Mouse (Mus musculus) CD4-positive helper T cell, adult 2 months (primary cell): ENCODE measurements around the gene 2310011J03Rik.

Experiments
- DNase-seq: peaks from one replicate; pipeline ENCODE4 v3.0.0-alpha.2; 2012; ENCODE audit warnings: low read depth, missing footprints, low spot score

The 2310011J03Rik gene

DNA sequence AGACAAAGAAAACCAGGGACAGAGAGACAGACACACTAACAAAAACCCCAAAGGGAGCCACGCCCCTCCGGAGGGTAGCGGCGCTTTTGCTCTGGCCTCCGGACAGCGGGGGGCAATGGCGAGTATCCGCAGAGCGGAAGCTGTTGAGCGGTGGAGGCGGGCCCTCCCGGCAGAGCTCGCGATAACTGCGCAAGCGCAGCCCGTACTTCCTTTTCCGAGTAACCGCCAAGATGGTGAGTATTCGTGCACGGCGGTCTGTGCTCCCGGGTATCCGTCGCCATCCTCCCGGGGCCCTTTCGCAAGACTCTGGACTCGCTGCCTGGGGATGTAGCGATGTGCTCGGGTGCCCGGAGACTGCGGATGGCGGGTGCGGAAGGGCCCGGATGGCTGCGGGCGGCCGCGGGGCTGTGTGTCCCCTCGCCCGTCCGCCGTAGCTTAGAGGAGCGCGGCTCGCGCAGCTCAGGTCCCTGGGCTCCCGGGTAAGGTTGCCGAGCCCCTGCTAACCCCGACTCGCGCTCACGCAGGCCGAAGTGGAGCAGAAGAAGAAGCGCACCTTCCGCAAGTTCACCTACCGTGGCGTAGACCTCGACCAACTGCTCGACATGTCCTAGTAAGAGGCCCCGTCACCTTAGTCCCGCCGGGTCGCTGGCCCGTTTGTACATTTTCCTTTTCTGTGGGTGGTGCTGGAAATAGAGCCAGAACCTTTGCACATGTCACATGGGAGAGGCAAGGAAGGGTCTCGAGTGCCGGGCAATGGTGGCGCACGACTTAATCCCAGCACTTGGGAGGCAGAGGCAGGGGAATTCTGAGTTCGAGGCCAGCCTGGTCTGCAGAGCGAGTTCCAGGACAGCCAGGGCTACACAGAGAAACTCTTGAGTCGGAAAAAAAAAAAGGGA is 27.8 kb downstream of the 2310011J03Rik start, which contains the start of gene Rps15:
Rps15 (plus strand) TSS at position 203 of the 896 bp plus-strand sequence.
- peak; percentile 96 for DNase-seq

GRCm38 (mm10) chr10:80288657-80289056 is 31.7 kb downstream of the 2310011J03Rik start:
- no peak for DNase-seq

DNA sequence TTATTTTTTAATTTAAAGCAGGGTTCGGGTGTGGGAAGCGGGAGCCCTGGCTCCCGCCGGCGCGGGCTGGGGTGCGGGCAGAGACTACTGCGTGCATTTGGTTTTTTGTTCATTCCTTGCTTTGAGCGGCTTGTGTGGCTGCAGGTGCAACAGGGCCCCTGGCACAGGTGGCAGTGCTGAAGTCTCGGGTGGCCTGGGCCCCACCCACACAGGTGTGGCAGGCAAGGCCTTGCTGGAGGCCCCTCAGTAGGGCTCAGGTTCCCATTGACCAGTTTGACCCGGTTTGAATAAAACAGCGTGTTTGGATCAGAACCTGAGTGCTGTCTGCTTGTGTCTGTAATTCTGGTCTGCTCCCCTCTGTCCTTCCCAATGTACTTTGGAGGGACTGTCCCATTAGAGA is 32.2 kb downstream of the 2310011J03Rik start:
- no peak for DNase-seq

DNA sequence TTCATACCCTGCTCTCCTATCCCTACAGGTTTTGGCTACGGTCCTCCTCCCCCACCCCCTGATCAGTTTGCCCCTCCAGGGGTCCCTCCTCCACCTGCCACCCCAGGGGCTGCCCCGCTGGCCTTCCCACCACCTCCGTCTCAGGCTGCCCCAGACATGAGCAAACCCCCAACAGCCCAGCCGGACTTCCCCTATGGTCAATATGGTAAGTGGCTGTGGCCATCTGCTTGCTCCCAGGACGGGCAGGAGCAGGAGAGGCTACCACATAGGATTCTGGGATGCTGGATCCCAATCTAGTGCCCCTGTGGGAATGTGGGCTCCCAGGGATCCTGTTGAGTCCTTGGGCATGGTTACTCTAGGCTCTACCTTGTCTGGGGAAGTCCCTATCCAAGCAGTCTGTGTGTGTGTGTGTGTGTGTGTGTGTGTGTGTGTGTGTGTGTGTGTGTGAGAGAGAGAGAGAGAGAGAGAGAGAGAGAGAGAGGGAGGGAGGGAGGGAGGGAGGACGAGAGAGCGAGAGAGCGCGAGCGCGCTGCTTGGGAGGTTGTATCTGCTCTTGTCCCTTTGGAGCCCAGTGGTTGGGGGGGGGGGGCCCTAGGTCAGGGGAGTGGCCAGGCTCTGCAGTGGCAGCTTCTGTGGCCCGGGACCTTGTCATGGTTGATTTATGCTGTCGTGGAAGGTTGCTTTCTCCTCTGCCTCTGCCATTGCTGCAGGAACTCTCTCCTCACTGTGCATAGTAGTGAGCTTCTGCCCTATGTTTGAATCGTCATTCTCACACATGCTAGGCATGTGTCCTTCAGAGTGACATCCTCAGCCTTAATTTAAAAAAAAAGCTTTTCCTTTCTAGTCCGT is 34.9 kb downstream of the 2310011J03Rik start:
- DNase-seq = no peak

GRCm38 (mm10) chr10:80282481-80283441 is 37.6 kb downstream of the 2310011J03Rik start:
- DNase-seq = no peak

- DNase-seq = no peak
These were observed 38.4 kb downstream of the 2310011J03Rik start for GRCm38 (mm10) chr10:80281921-80282371.

GRCm38 (mm10) chr10:80281304-80281703 is 39.0 kb downstream of the 2310011J03Rik start:
- DNase-seq = no peak

GRCm38 (mm10) chr10:80279273-80279672 is 41.1 kb downstream of the 2310011J03Rik start:
- no peak for DNase-seq

GRCm38 (mm10) chr10:80278390-80278789 is 41.9 kb downstream of the 2310011J03Rik start:
- no peak for DNase-seq

DNA sequence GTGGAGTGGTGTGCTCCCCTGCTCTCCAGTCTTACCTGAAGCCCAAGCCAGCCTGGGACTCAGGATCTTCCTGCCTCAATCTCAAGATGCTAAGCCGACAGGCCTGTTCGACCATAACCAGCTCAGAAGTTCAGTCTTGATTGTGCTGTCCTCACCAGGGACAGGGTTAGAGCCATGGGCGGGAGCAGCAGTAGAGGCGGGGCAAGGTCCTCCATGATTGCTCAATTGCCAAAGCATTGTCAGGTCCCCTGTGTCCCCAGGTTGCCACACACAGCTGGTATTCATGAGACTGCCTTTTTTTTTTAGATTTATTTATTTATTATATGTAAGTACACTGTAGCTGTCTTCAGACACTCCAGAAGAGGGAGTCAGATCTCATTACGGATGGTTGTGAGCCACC is 44.1 kb downstream of the 2310011J03Rik start:
- DNase-seq = no peak

- no peak for DNase-seq
These were observed 46.5 kb downstream of the 2310011J03Rik start for GRCm38 (mm10) chr10:80273847-80274246.

- no peak for DNase-seq
These were observed 48.3 kb downstream of the 2310011J03Rik start for GRCm38 (mm10) chr10:80271870-80272585.

DNA sequence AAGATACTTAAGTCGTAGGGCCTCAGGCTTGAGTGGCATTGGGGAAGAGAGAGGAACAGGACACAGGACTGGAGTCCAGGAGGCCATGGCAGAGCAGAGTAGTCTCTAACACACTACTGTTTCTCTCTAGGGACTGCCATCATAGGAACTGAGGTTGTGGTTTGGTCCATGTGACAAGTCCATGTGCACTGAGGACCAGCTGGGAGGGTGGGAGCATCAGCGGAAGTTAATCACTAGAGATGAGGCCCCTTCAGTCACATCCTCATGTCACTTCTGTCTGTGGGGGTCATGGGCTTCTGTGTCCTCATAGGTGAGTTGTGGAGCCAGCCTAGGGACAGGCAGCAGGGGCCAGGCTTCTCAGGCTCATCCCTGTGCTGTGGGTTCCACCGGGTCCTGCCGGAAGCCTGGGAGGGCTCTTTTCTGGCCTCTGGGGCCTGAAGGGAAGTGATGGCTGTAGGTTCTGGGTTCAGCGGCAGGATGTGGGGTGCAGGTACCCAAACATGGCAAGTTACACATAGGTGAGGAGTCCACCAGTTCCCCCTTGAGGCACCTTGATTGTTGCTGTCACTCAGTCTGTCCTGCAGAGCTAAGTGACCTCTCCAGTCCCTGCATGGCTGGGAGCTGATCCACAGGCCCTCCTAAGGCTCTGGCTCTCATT is 49.0 kb downstream of the 2310011J03Rik start:
- DNase-seq = peak; percentile 34

GRCm38 (mm10) chr10:80270734-80271181 is 49.6 kb downstream of the 2310011J03Rik start:
- DNase-seq = no peak

DNA sequence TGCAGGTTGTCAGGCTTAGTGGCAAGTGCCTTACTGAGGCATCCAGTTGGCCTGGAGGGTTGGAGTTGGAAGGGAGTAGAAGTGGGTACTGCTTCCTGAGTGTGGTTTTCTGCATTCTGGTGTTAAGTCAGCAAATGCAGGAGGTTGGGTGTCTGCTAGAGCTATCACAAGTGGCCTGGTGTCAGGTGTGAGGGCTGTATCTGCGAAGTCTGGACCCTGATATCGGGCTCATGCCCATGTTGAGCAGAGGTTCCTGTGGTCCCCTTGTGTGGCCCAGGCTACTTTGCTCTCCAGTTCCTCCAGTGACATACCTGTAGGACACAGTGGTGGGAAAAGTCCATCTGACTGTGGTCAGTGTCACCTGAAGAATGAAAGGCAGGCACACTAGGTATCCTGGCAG is 50.2 kb downstream of the 2310011J03Rik start:
- DNase-seq = no peak
